Mouse (Mus musculus): ENCODE results near the gene A930004D18Rik. TPM values are rescaled to one million over a fixed set of nuclear protein-coding genes. Genes with fewer than 3 reads are reported as not detected.

A930004D18Rik gene
- polyA plus RNA-seq, 1 experiment from 2014 or later, result 11.1 TPM

DNA sequence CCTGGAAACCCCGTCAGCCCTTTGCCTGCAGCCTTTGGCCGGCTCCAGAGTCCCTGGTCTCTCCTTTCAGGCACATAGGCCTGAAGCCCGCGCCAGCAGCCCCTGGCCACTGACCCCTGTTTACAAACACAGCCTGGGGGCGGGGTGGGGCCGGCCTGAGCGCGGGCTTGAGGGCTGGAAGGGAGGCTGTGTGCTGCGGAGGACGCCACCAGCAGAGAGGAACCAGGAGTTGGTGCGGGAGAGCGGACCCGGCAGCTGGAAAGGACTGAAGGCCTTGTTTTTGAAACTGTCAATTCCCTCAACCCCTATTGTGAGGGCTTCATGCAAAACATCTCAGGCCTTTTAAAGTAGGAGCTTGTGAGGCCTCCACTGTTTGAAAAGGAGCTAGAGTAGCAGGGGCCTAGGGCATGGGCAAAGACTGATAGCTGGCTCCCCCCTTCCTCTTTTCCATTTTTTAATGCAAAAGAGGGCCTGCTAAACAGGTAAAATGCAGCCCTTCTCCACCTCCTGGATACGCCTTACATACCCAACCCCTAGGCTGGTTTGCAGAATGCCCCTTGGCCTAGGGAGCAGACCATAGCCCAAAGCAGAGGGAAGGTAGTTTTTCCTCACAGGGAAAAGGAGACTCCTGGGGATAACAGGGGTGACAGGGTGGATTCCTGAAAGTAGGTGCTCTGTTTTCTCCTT lies 3.8 kb upstream of the A930004D18Rik start:
- Histone ChIP-seq H3K4me3 (peak overlapping the region; percentile 12), H3K4me2 (peak overlapping the region; percentile 90), H3K9ac (peak overlapping the region; percentile 34), H3K9me3 (no peaks in the 10 kb centered on the region), H3K27ac (replicated peaks) (peak overlapping the region; percentile 78), H3K27me3 (no peaks in the 10 kb centered on the region), H3K4me1 (replicated peaks) (peaks cover 62% of the 10 kb centered on the region), H3K36me3 (no peaks in the 10 kb centered on the region)
- 6% methylated on average over 14 of the region's 14 CpGs for WGBS
- peak; percentile 77 for ATAC-seq (ENCODE audit: low FRiP score, low read depth)

DNA sequence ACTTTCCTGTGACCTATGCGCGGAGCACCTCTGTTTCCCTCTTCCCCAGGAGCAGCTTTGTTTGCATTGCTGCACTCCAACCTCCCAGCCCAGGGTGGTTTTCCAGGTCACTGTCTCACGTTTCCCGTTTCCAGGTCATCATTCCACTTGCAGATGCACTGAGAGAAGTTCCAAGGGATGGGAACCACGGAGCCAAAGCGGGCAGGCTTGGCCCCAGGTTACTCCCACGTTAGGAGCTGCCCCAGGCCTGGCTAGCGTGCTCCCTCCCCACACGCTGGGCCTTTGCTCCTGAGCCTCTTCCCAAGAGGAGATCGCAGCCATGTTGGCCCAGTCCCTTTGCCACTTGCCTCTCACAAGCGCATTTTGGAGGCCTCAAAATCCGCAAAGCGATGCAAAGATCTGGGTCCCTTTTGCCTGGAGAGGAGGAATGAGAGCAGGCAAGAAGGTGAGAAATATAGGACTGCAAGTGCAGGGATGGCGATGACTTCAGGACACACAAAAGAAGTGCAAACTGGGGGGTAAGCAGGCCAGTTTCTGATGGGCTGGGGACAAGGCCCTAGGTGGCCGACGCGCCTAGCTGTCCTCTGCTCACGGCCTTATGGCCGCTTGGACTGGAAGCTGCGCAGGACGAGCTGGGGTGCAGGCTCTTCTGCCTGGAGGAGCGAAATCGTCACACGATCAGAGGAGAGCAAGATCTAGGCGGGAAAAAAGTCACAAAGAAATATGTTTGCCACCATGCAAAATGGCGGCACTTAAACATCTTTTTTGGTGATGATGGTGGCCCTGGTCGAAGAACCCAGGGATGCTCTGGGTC lies 3.0 kb upstream of the A930004D18Rik start:
- peaks cover 62% of the 10 kb centered on the region for H3K4me1 ChIP-seq (replicated peaks)
- 11% methylated on average over 27 of the region's 27 CpGs for WGBS

DNA sequence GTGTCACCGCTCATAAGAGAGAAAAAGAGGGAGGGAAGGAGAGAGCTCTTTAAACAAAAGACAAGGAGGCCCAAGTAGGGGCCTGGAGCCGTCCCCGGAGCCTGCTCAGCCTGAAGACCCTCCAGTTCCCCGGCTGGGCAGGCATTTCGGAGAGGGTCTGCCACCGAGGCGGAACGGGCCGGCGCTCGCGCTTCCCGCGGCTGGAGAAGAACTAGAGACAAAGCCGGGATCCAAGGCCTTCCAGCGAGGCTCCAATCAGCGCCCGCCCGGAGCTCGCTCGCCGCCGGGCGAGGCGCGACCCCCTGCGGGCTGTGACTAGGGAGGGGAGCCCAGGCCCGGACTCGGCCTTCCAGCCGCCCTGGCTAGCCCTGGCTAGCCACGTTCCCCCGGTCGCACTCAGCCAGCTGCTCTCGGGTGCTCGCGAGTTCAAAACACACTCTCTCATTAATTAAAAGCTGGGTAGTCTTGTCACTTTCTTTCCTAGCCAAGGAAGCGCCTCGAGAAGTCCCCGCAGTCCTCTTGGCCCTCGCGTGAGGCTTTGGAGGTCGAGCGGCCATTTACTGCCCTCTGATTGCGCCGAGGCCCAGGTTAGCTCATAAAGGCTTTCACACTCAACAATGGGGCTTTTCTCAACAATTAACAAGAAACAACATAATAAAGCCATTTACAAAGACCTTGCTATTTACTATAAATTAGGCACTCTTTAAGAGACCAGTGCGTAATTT lies 2.2 kb upstream of the A930004D18Rik start:
- no peaks in the 10 kb centered on the region for H3K36me3 ChIP-seq
- no peaks in the 10 kb centered on the region for H3K27me3 ChIP-seq
- no peaks in the 10 kb centered on the region for H3K9me3 ChIP-seq
- peak overlapping the region; percentile 78 for H3K27ac ChIP-seq (replicated peaks)
- ATAC-seq (ENCODE audit: low FRiP score, low read depth), result peak; percentile 63
- H3K4me2 ChIP-seq, result peak overlapping the region; percentile 90
- H3K4me3 ChIP-seq, result peak overlapping the region; percentile 27
- peak overlapping the region; percentile 47 for H3K9ac ChIP-seq
- 4% methylated on average over 46 of the region's 46 CpGs for WGBS
- peaks cover 55% of the 10 kb centered on the region for H3K4me1 ChIP-seq (replicated peaks)

More for the DNA sequence above, 3.0 kb upstream of the A930004D18Rik start:
- Histone ChIP-seq H3K4me2 (peak overlapping the region; percentile 90), H3K27me3 (no peaks in the 10 kb centered on the region), H3K36me3 (no peaks in the 10 kb centered on the region), H3K4me3 (peak overlapping the region; percentile 12), H3K9me3 (no peaks in the 10 kb centered on the region), H3K27ac (replicated peaks) (peak overlapping the region; percentile 78), H3K9ac (peak overlapping the region; percentile 34; the same call in 1 of the 2 replicates)
- ATAC-seq (ENCODE audit: low FRiP score, low read depth), result peak; percentile 29; the same call in 1 of the 2 replicates

- Histone ChIP-seq H3K4me2 (peak overlapping the region; percentile 90), H3K4me3 (no peak overlapping the region), H3K4me1 (replicated peaks) (peaks cover 48% of the 10 kb centered on the region), H3K9ac (peak overlapping the region; percentile 47; the same call in 1 of the 2 replicates), H3K9me3 (no peaks in the 10 kb centered on the region), H3K36me3 (no peaks in the 10 kb centered on the region), H3K27me3 (no peaks in the 10 kb centered on the region), H3K27ac (replicated peaks) (no peak overlapping the region)
- WGBS, result 35% methylated on average over 10 of the region's 10 CpGs
- no peak for ATAC-seq (ENCODE audit: low FRiP score, low read depth)
These were observed 1.4 kb upstream of the A930004D18Rik start for GRCm38 (mm10) chr2:18038895-18039371.

DNA sequence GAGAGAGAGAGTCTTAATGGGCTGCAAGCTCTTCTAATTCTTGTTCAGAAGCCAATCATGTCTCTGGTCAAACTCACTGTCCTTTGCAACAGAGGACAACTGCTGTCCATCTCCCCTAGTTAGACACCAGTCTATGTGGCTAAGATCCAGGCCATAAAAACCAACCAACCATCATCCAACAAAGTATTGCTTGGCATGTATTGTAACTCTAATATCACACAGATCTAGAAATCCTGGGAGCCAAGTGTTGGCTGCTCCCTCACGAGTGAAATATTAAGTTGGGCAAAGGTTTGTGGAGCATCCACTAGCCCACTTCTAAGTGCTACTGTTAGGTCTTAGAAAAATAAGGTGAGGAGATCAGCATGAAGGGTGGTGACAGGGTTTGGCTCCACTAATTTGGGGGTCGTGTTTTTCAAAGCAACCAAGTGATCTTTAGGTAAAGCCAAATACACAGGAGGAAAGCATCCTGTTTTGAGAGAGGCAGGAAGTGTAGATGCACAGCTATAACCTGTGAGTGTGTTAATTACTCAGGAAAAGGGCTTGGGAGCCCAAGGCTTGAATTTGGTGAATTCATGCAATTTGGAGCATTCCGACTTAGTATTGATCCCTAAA lies 710 bp upstream of the A930004D18Rik start:
- Histone ChIP-seq H3K36me3 (no peaks in the 10 kb centered on the region), H3K9ac (no peak overlapping the region), H3K4me2 (no peak overlapping the region), H3K9me3 (no peaks in the 10 kb centered on the region), H3K27me3 (no peaks in the 10 kb centered on the region), H3K27ac (replicated peaks) (no peak overlapping the region), H3K4me1 (replicated peaks) (peaks cover 51% of the 10 kb centered on the region), H3K4me3 (no peak overlapping the region)
- WGBS, result 47% methylated on average over 3 of the region's 3 CpGs
- ATAC-seq (ENCODE audit: low FRiP score, low read depth), result no peak

- Histone ChIP-seq H3K4me2 (no peak overlapping the region), H3K27me3 (no peaks in the 10 kb centered on the region), H3K9me3 (no peaks in the 10 kb centered on the region), H3K4me1 (replicated peaks) (peaks cover 40% of the 10 kb centered on the region), H3K36me3 (no peaks in the 10 kb centered on the region), H3K9ac (no peak overlapping the region), H3K27ac (replicated peaks) (no peak overlapping the region), H3K4me3 (no peak overlapping the region)
- ATAC-seq (ENCODE audit: low FRiP score, low read depth), result no peak
- 49% methylated on average over 10 of the region's 10 CpGs for WGBS
These were observed 2.9 kb downstream of the A930004D18Rik start for GRCm38 (mm10) chr2:18034371-18035250.

DNA sequence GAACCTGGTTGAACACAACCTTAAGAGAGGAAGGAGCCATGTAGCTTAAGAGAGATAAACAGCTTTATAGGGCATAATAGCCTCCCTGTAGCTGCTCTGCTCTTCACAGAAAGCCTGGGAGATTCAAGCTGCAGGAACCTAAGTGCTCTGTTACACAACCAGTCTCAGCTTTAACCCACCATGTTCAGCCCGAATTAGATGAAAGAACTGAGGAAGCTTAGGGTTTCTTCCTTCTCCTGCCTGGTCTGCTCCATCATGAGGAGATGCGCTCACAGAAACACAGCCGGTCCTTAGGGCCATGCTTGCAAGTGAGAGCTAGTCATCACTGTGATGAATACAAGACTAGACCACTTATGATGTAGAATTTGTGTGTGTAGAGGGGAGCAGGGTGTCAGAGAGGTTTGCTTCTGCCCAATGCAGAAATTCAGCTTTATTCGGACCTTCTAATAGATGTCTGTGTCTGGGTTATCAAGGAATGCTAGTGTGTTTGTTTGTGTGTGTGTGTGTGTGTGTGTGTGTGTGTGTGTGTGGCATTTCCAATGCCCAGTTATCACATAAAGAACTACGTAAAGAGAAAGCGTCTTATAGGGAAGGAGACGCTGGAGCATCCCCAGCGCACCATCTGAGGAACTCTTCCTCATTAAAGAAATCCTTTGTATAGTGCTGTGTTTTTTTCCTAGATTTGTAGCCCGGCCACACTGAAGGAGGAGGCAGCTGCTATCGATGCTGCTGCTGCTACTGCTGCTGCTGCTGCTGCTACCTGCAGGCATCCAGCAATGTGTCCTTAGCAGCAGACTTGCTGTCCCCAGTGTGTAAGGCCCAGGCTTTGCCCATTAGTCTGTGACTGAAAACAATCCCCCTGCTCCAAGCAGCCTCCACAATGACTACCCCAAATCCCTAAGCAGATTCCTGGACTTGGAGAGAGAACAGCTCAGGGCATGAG lies 4.1 kb downstream of the A930004D18Rik start:
- no peak overlapping the region for H3K27ac ChIP-seq (replicated peaks)
- no peaks in the 10 kb centered on the region for H3K27me3 ChIP-seq
- H3K4me1 ChIP-seq (replicated peaks), result peaks cover 37% of the 10 kb centered on the region
- H3K36me3 ChIP-seq, result no peaks in the 10 kb centered on the region
- H3K4me3 ChIP-seq, result no peak overlapping the region
- H3K9ac ChIP-seq, result no peak overlapping the region
- ATAC-seq (ENCODE audit: low FRiP score, low read depth), result no peak
- H3K4me2 ChIP-seq, result no peak overlapping the region
- H3K9me3 ChIP-seq, result no peaks in the 10 kb centered on the region
- WGBS, result 45% methylated on average over 10 of the region's 10 CpGs

GRCm38 (mm10) chr2:18032538-18032895 lies 5.0 kb downstream of the A930004D18Rik start:
- Histone ChIP-seq H3K36me3 (no peaks in the 10 kb centered on the region), H3K4me1 (replicated peaks) (peaks cover 37% of the 10 kb centered on the region), H3K27ac (replicated peaks) (no peak overlapping the region), H3K27me3 (no peaks in the 10 kb centered on the region), H3K4me3 (no peak overlapping the region), H3K4me2 (no peak overlapping the region), H3K9ac (no peak overlapping the region), H3K9me3 (no peaks in the 10 kb centered on the region)
- no peak for ATAC-seq (ENCODE audit: low FRiP score, low read depth)
- 56% methylated on average over 5 of the region's 5 CpGs for WGBS

DNA sequence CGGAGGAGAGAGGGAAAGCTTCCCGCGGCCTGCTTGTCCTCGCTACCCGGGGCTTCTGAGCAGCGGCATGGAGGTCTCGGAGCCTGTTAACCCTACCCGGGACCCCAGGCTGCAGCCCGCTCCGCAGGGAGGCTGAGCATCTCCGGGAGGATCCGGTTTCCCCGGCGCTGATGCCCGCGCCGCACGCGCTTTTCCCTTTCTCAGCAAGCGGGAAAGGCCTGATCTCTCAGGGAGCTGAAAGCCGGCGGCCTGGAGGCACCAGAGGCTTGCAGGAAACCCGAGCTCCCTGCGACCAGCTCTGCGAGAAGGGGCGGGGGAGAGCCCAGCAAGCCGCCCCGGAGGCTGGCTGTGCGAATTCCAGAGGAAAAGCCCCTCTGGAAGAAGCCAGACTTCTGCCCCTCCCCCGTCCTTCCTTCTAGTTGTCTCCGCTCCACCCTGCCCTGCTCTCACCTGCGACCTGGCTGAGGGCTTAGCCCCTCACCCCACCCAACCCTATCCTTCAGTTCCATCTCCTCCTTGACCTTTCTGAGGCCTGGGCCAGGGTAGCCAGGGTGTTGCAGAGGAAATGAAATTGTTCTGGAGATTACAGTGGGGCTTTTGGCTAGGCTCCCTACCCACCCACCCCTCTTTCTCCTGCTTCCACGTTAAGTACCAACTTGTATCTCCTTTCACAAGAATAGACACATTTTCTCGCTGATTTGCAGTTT lies 5.6 kb downstream of the A930004D18Rik start:
- Histone ChIP-seq H3K4me1 (replicated peaks) (peaks cover 40% of the 10 kb centered on the region), H3K27me3 (no peaks in the 10 kb centered on the region), H3K9ac (peak overlapping the region; percentile 45), H3K9me3 (no peaks in the 10 kb centered on the region), H3K4me3 (peak overlapping the region; percentile 31), H3K27ac (replicated peaks) (no peak overlapping the region), H3K36me3 (no peaks in the 10 kb centered on the region), H3K4me2 (peak overlapping the region; percentile 71)
- 5% methylated on average over 34 of the region's 34 CpGs for WGBS
- no peak for ATAC-seq (ENCODE audit: low FRiP score, low read depth)

All from hindbrain, embryonic 15.5 days (tissue).